Mouse (Mus musculus): ENCODE data around the gene Usp21. TPM values are rescaled to one million over a fixed set of nuclear protein-coding genes. Genes with fewer than 3 reads are reported as not detected.

Usp21 gene
- polyA plus RNA-seq, 1 experiment from 2014 or later: 91.1 TPM

DNA sequence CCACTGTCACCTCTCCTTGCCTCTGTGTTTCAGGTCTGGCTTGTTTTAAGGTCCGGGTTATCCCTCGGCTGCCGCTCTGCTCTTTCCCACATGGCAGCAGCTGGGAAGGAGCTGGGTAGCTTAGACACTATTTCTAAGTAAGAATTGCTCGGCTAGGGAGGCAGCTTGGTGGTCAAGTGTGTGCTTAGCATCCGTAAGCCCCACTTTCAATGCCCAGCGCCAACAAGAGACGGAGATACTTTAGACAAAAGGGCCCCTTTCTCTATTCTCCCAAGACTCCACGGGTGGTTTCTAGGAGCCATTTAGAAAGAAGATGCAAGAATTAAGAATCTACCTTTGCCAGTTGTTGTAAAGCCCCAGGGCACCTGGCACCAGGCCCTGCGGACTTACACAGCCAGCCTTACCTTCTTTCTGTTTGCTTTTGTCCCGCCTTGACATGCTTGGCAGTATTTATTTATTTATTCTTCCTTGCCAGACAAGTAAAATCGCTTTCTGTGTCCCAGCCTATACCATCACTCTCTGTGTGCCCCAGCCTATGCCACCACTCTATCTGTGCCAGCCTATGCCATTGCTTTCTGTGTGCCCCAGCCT is 12.6 kb downstream of the Usp21 start:
- H3K36me3 ChIP-seq: peaks cover 63% of the 10 kb centered on the region
- no peak for ATAC-seq (ENCODE audit: insufficient number of reproducible peaks, low FRiP score, low TSS enrichment, low read depth)
- H3K9me3 ChIP-seq (replicated peaks): no peaks in the 10 kb centered on the region
- peaks cover 26% of the 10 kb centered on the region for H3K4me1 ChIP-seq
- 76% methylated on average over 11 of the region's 11 CpGs for WGBS
- no peak overlapping the region; the same call in 1 of the 2 replicates for H3K27ac ChIP-seq (replicated peaks)
- no peak overlapping the region for H3K4me3 ChIP-seq (replicated peaks)
- no peak overlapping the region for H3K4me2 ChIP-seq (replicated peaks)
- no peak overlapping the region for H3K9ac ChIP-seq
- H3K27me3 ChIP-seq: no peaks in the 10 kb centered on the region

- Histone ChIP-seq H3K27me3 (no peaks in the 10 kb centered on the region), H3K27ac (replicated peaks) (no peak overlapping the region), H3K4me3 (replicated peaks) (no peak overlapping the region), H3K4me1 (peaks cover 22% of the 10 kb centered on the region), H3K36me3 (peaks cover 63% of the 10 kb centered on the region), H3K9me3 (replicated peaks) (no peaks in the 10 kb centered on the region), H3K4me2 (replicated peaks) (no peak overlapping the region), H3K9ac (no peak overlapping the region)
- no peak for ATAC-seq (ENCODE audit: insufficient number of reproducible peaks, low FRiP score, low TSS enrichment, low read depth)
- WGBS: 93% methylated on average over 12 of the region's 12 CpGs
Observed at GRCm38 (mm10) chr1:171274171-171274570, 13.6 kb downstream of the Usp21 start.

GRCm38 (mm10) chr1:171272086-171272485 is 15.7 kb downstream of the Usp21 start:
- H3K4me2 ChIP-seq (replicated peaks): peak overlapping the region; percentile 94; the same call in 1 of the 2 replicates
- H3K27me3 ChIP-seq: no peaks in the 10 kb centered on the region
- H3K36me3 ChIP-seq: peaks cover 46% of the 10 kb centered on the region
- H3K4me1 ChIP-seq: peaks cover 22% of the 10 kb centered on the region
- ATAC-seq (ENCODE audit: insufficient number of reproducible peaks, low FRiP score, low TSS enrichment, low read depth): no peak
- H3K4me3 ChIP-seq (replicated peaks): peak overlapping the region; percentile 9; the same call in 1 of the 2 replicates
- H3K9ac ChIP-seq: no peak overlapping the region
- H3K9me3 ChIP-seq (replicated peaks): no peaks in the 10 kb centered on the region
- H3K27ac ChIP-seq (replicated peaks): no peak overlapping the region
- 86% methylated on average over 3 of the region's 3 CpGs for WGBS

DNA sequence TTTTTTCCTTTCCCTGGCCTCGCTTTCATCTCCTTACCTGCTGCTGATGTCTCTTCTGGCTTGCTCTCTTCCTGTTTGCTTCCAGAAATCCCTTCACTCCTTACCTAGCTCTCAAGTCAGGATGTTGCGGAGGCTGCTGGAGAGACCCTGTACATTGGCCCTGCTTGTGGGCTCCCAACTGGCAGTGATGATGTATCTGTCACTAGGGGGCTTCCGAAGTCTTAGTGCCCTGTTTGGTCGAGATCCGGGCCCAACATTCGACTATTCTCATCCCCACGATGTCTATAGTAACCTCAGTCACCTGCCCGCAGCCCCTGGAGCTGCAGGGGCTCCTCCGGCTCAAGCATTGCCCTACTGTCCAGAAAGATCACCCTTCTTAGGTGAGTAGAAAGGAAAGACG is 16.2 kb downstream of the Usp21 start:
- Histone ChIP-seq H3K9ac (no peak overlapping the region), H3K4me1 (peaks cover 22% of the 10 kb centered on the region), H3K27me3 (no peaks in the 10 kb centered on the region), H3K36me3 (peaks cover 42% of the 10 kb centered on the region), H3K4me3 (replicated peaks) (peak overlapping the region; percentile 83; the same call in 1 of the 2 replicates), H3K27ac (replicated peaks) (no peak overlapping the region), H3K9me3 (replicated peaks) (no peaks in the 10 kb centered on the region), H3K4me2 (replicated peaks) (peak overlapping the region; percentile 94)
- ATAC-seq (ENCODE audit: insufficient number of reproducible peaks, low FRiP score, low TSS enrichment, low read depth): no peak
- 62% methylated on average over 10 of the region's 10 CpGs for WGBS

- peak overlapping the region; percentile 83 for H3K4me3 ChIP-seq (replicated peaks)
- peaks cover 22% of the 10 kb centered on the region for H3K4me1 ChIP-seq
- H3K27ac ChIP-seq (replicated peaks): 0 out of 2 replicates have a peak overlapping the region, but pooled peaks have one; percentile 79
- WGBS: 39% methylated on average over 9 of the region's 9 CpGs
- peak overlapping the region; percentile 65 for H3K9ac ChIP-seq
- H3K9me3 ChIP-seq (replicated peaks): no peaks in the 10 kb centered on the region
- ATAC-seq (ENCODE audit: insufficient number of reproducible peaks, low FRiP score, low TSS enrichment, low read depth): no peak
- no peaks in the 10 kb centered on the region for H3K27me3 ChIP-seq
- peaks cover 37% of the 10 kb centered on the region for H3K36me3 ChIP-seq
- peak overlapping the region; percentile 94 for H3K4me2 ChIP-seq (replicated peaks)
Observed at GRCm38 (mm10) chr1:171271196-171271595, 16.6 kb downstream of the Usp21 start.

DNA sequence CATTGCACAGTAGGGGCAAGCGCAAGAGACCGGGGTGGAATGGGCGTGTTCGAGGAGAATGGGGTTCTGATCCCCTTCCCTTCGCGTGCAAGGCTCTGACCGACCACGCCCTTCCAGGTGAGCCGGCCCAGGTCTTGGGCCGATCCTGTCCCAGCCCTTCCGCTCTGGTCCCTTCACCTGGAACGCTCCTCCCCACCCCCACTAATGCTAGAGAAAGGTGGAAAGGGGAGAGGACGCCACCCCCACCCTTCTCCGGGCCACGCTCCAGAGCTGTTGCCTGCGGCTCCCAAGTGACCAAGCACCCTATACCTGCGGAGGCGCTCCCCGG is 17.3 kb downstream of the Usp21 start:
- under 1% methylated on average over 19 of the region's 19 CpGs for WGBS
- H3K27ac ChIP-seq (replicated peaks): peak overlapping the region; percentile 79
- H3K36me3 ChIP-seq: peaks cover 31% of the 10 kb centered on the region
- H3K9ac ChIP-seq: peak overlapping the region; percentile 65
- no peaks in the 10 kb centered on the region for H3K27me3 ChIP-seq
- peak overlapping the region; percentile 83 for H3K4me3 ChIP-seq (replicated peaks)
- peak; percentile 73 for ATAC-seq (ENCODE audit: insufficient number of reproducible peaks, low FRiP score, low TSS enrichment, low read depth)
- no peaks in the 10 kb centered on the region for H3K9me3 ChIP-seq (replicated peaks)
- peak overlapping the region; percentile 94 for H3K4me2 ChIP-seq (replicated peaks)
- peaks cover 22% of the 10 kb centered on the region for H3K4me1 ChIP-seq

GRCm38 (mm10) chr1:171269848-171270572 is 17.8 kb downstream of the Usp21 start, which contains the start of gene B4galt3:
B4galt3 (plus strand) TSS chr1:171270328.
- peak within 1 kb of the TSS; percentile 79 for H3K27ac ChIP-seq (replicated peaks)
- no peaks in the 10 kb centered on the region for H3K27me3 ChIP-seq
- H3K36me3 ChIP-seq: peaks cover 25% of the 10 kb centered on the region
- H3K9me3 ChIP-seq (replicated peaks): no peaks in the 10 kb centered on the region
- WGBS: 2% methylated on average over 36 of the region's 36 CpGs
- peak within 1 kb of the TSS; percentile 65 for H3K9ac ChIP-seq
- H3K4me3 ChIP-seq (replicated peaks): peak within 1 kb of the TSS; percentile 83
- H3K4me2 ChIP-seq (replicated peaks): peak within 1 kb of the TSS; percentile 94
- H3K4me1 ChIP-seq: peaks cover 22% of the 10 kb centered on the region
- peak; percentile 91 for ATAC-seq (ENCODE audit: insufficient number of reproducible peaks, low FRiP score, low TSS enrichment, low read depth)

GRCm38 (mm10) chr1:171268341-171268740 is 19.4 kb downstream of the Usp21 start:
- WGBS: 55% methylated on average over 1 of the region's 1 CpGs
- Histone ChIP-seq H3K9ac (no peak overlapping the region), H3K36me3 (peaks cover 9% of the 10 kb centered on the region), H3K4me1 (peaks cover 26% of the 10 kb centered on the region), H3K27ac (replicated peaks) (no peak overlapping the region), H3K9me3 (replicated peaks) (no peaks in the 10 kb centered on the region), H3K4me2 (replicated peaks) (no peak overlapping the region), H3K27me3 (no peaks in the 10 kb centered on the region), H3K4me3 (replicated peaks) (no peak overlapping the region)
- ATAC-seq (ENCODE audit: insufficient number of reproducible peaks, low FRiP score, low TSS enrichment, low read depth): no peak

GRCm38 (mm10) chr1:171265971-171266744 is 21.6 kb downstream of the Usp21 start:
- WGBS: 31% methylated on average over 4 of the region's 4 CpGs

GRCm38 (mm10) chr1:171263666-171264461 is 23.9 kb downstream of the Usp21 start:
- Histone ChIP-seq H3K36me3 (peaks cover 10% of the 10 kb centered on the region; the same call in 1 of the 2 replicates), H3K9me3 (replicated peaks) (no peaks in the 10 kb centered on the region), H3K27ac (replicated peaks) (peak overlapping the region; percentile 91), H3K4me3 (replicated peaks) (no peak overlapping the region), H3K9ac (no peak overlapping the region), H3K27me3 (no peaks in the 10 kb centered on the region), H3K4me2 (replicated peaks) (peak overlapping the region; percentile 46; the same call in 1 of the 2 replicates), H3K4me1 (peaks cover 17% of the 10 kb centered on the region)
- ATAC-seq (ENCODE audit: insufficient number of reproducible peaks, low FRiP score, low TSS enrichment, low read depth): no peak
- 76% methylated on average over 3 of the region's 3 CpGs for WGBS

More at GRCm38 (mm10) chr1:171265971-171266744, 21.6 kb downstream of the Usp21 start:
- H3K27me3 ChIP-seq: no peaks in the 10 kb centered on the region
- no peak overlapping the region for H3K9ac ChIP-seq
- peaks cover 28% of the 10 kb centered on the region for H3K4me1 ChIP-seq
- no peaks in the 10 kb centered on the region for H3K36me3 ChIP-seq
- no peak overlapping the region for H3K4me2 ChIP-seq (replicated peaks)
- no peak overlapping the region for H3K27ac ChIP-seq (replicated peaks)
- H3K9me3 ChIP-seq (replicated peaks): no peaks in the 10 kb centered on the region
- ATAC-seq (ENCODE audit: insufficient number of reproducible peaks, low FRiP score, low TSS enrichment, low read depth): no peak
- H3K4me3 ChIP-seq (replicated peaks): no peak overlapping the region

Measured in embryonic facial prominence, embryonic 15.5 days (tissue).